Mouse (Mus musculus) liver, embryonic 12.5 days (tissue): Measurements from ENCODE around the gene Speg. TPM values are rescaled to one million over a fixed set of nuclear protein-coding genes. Genes with fewer than 3 reads are reported as not detected.
A peak's percentile ranks its signal among the peaks of the same experiment; 100 is the strongest.

ENCODE experiments used
- ATAC-seq: fragments of 200-750 bp; cut with Nextera tagmentation; 2 replicates; pipeline ENCODE4 v1.8.0; 2017; ENCODE audit warnings: moderate number of reproducible peaks, mild to moderate bottlenecking, moderate library complexity
- H3K27ac ChIP-seq: fragments of 300-500 bp; sonication (generic); 2 replicates; pipeline ENCODE4 v1.5.1; 2016; ENCODE audit warnings: mild to moderate bottlenecking
- H3K27me3 ChIP-seq: fragments of 300-500 bp; sonication (generic); replicated peaks from 2 replicates; pipeline ENCODE4 v1.6.1; 2016; ENCODE audit warnings: mild to moderate bottlenecking, moderate library complexity
- H3K36me3 ChIP-seq: fragments of 300-500 bp; sonication (generic); 2 replicates; pipeline ENCODE4 v1.6.1; 2016; ENCODE audit warnings: mild to moderate bottlenecking, moderate library complexity
- H3K4me1 ChIP-seq: fragments of 300-500 bp; sonication (generic); 2 replicates; pipeline ENCODE4 v1.6.1; 2016
- H3K4me2 ChIP-seq: fragments of 300-500 bp; sonication (generic); 2 replicates; pipeline ENCODE4 v1.6.1; 2016; ENCODE audit warnings: mild to moderate bottlenecking, moderate library complexity
- H3K4me3 ChIP-seq: fragments of 300-500 bp; sonication (generic); 2 replicates; pipeline ENCODE4 v1.5.1; 2016; ENCODE audit warnings: mild to moderate bottlenecking, moderate library complexity
- H3K9ac ChIP-seq: fragments of 300-500 bp; sonication (generic); 2 replicates; pipeline ENCODE4 v1.6.1; 2016; ENCODE audit warnings: mild to moderate bottlenecking, moderate library complexity
- H3K9me3 ChIP-seq: fragments of 300-500 bp; sonication (generic); replicated peaks from 2 replicates; pipeline ENCODE4 v1.6.1; 2016; ENCODE audit warnings: mild to moderate bottlenecking, moderate library complexity
- WGBS: fragments of 180-500 bp; shearing (Covaris S2); methylation state at CpG from one replicate; pipeline ENCODE4 v1.1.7; 2016; ENCODE audit not compliant: insufficient replicate concordance; 5-methylcytosine and 5-hydroxymethylcytosine counted together
- polyA plus RNA-seq: library from polyadenylated mRNA; unstranded; fragments of >200 nt; fragmentation: Nextera tagmentation; extraction: Ambion mirVana; gene quantifications from 2 replicates; pipeline ENCODE4 v1.2.1, GENCODE M21; 2016

Gene Speg
- polyA plus RNA-seq, 1 experiment from 2014 or later: 11.4 TPM

DNA sequence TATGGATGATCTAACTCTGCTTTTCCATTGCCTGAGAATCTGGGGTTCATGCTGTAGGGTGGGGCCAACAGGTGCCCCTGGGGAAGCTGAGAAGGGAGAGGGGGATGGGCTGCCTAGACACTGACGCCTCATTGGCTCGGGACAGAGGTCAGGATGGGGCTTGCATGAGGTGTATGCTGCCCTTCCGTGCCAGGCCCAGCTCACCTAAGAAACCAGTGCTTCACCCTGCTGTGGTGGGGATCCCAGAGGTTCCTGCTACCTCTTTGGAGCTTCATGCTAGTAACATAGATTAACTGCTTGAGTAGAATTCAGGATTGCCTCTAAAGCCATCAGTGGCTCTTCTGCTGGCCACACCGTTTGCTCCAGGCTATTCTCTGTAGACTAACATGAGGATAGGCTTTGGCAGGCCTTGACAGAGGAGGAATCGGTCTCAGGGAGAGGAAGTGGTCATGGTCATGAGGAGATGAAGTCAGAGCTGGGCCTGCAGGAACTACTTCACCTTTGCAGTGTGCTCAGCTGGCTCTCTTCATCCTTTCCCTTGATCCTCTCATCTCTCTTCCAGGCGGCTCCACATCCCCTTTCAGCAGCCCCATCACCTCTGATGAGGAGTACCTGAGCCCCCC is 25.5 kb downstream of the Speg start:
- H3K4me2 ChIP-seq: peak overlapping the region; percentile 51
- H3K4me3 ChIP-seq: peak overlapping the region; percentile 27; the same call in 1 of the 2 replicates
- no peak overlapping the region for H3K9ac ChIP-seq
- H3K4me1 ChIP-seq: peaks cover 22% of the 10 kb centered on the region
- H3K36me3 ChIP-seq: peaks cover 7% of the 10 kb centered on the region; the same call in 1 of the 2 replicates
- ATAC-seq: no peak
- no peaks in the 10 kb centered on the region for H3K9me3 ChIP-seq
- H3K27ac ChIP-seq: no peak overlapping the region
- peaks cover 18% of the 10 kb centered on the region; the same call in 1 of the 2 replicates for H3K27me3 ChIP-seq
- WGBS: 22% methylated on average over 6 of the region's 6 CpGs

DNA sequence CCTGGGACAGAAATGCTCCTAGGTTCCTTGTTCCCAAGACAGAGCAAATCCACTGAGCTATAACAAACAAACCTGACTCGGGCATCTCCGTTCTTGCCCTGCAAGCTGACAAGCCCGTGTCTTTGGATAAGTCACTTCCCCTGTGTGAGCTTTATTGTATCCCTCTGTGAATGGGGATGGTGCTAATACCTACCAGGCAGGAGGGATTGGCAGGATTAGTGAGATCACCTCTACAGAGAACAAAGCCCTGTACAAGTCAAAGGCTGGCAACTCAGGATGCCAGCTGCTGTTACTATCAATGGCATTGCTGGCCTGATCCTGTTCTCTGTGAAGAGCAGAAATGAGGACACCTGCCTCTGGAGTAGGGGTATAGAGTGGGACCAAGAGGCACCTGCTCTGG is 30.4 kb downstream of the Speg start:
- 64% methylated on average over 3 of the region's 3 CpGs for WGBS
- no peak overlapping the region for H3K27ac ChIP-seq
- no peak for ATAC-seq

DNA sequence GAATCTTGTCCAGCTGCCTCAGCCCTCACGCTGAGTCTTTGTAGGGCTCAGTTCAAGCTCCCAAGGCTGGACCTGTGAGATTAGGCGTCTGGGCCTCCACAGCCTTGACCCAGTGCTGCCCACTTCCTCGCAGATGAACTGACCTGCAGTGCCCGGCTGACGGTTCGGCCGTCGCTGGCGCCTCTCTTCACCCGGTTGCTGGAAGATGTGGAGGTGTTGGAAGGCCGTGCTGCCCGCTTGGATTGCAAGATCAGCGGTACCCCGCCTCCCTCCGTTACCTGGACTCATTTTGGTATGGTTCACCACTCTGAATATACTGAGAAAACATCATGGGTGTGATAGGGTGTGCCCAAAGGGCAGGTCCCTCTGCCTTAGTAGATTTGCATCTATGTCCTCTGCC is 31.1 kb downstream of the Speg start:
- Histone ChIP-seq H3K4me1 (no peaks in the 10 kb centered on the region), H3K27me3 (peaks cover 3% of the 10 kb centered on the region; the same call in 1 of the 2 replicates), H3K4me3 (no peak overlapping the region), H3K9me3 (no peaks in the 10 kb centered on the region), H3K36me3 (peaks cover 7% of the 10 kb centered on the region; the same call in 1 of the 2 replicates), H3K9ac (no peak overlapping the region), H3K27ac (no peak overlapping the region), H3K4me2 (no peak overlapping the region)
- 78% methylated on average over 15 of the region's 15 CpGs for whole genome bisulfite sequencing
- ATAC-seq: no peak

More for the DNA sequence above, 30.4 kb downstream of the Speg start:
- Histone ChIP-seq H3K4me3 (no peak overlapping the region), H3K9ac (no peak overlapping the region), H3K9me3 (no peaks in the 10 kb centered on the region), H3K27me3 (peaks cover 3% of the 10 kb centered on the region; the same call in 1 of the 2 replicates), H3K36me3 (peaks cover 7% of the 10 kb centered on the region; the same call in 1 of the 2 replicates), H3K4me1 (no peaks in the 10 kb centered on the region; the same call in 1 of the 2 replicates), H3K4me2 (no peak overlapping the region)

DNA sequence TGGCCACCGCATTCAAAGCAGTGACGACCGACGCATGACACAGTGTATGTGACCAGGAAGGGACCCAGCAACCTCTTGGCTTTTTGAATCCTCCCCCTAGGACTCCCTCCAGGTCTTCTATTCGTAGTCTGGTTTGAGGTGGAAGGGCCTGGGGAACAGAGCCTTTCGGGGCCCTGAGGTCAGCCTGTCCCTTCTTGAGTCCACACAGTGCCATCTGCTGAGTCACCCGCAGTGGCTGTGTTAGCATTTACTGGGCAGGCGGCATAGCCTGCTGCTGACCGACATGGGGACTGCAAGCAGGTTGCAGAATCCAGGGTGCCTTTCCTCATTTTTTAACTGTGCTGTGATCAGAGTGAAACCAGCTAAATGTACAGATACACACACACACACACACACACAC is 32.0 kb downstream of the Speg start:
- 83% methylated on average over 9 of the region's 9 CpGs for WGBS
- no peaks in the 10 kb centered on the region for H3K4me1 ChIP-seq
- ATAC-seq: no peak
- no peak overlapping the region for H3K9ac ChIP-seq
- H3K4me3 ChIP-seq: no peak overlapping the region
- no peak overlapping the region for H3K27ac ChIP-seq
- H3K9me3 ChIP-seq: no peaks in the 10 kb centered on the region
- no peak overlapping the region for H3K4me2 ChIP-seq
- H3K36me3 ChIP-seq: peaks cover 7% of the 10 kb centered on the region; the same call in 1 of the 2 replicates
- H3K27me3 ChIP-seq: peaks cover 3% of the 10 kb centered on the region; the same call in 1 of the 2 replicates

DNA sequence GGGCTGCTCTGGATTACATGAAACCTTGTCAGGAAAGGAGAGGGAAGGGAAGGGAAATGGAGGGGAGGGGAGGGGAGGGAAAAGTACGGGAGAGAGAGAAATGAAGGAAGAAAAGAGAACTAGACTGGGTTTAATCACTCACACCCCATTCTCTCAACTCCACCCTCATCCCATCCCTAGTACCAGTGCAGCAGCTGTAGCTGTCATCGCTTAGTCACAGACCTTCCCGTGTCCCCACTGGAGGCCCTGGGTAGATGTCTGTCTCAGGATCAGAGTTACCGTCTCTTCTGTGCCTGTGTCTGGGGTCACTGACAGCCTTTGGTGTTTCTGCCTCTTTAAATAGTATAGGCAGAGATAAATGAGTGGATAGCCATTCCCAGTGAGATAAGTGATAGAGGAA is 33.1 kb downstream of the Speg start:
- no peaks in the 10 kb centered on the region for H3K9me3 ChIP-seq
- no peak overlapping the region for H3K4me2 ChIP-seq
- peaks cover 3% of the 10 kb centered on the region; the same call in 1 of the 2 replicates for H3K27me3 ChIP-seq
- 55% methylated on average over 4 of the region's 4 CpGs for WGBS
- ATAC-seq: no peak
- H3K27ac ChIP-seq: no peak overlapping the region
- peaks cover 4% of the 10 kb centered on the region; the same call in 1 of the 2 replicates for H3K36me3 ChIP-seq
- H3K4me3 ChIP-seq: no peak overlapping the region
- no peaks in the 10 kb centered on the region for H3K4me1 ChIP-seq
- H3K9ac ChIP-seq: no peak overlapping the region

DNA sequence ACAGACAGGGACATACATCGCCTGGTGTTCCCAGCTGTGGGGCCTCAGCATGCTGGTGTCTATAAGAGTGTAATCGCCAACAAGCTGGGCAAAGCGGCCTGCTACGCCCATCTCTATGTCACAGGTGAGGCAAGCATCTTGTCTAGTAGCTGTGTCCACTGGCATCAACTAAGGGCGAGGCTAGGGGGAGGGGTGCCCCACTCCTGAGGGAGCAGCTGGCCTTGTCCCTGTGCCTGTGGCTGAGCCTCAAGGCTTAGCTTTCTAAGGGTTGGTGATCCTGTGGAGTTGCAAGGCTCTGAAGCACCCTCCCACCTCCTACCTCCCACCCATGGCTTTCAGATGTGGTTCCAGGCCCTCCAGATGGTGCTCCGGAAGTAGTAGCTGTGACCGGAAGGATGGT is 34.9 kb downstream of the Speg start:
- Histone ChIP-seq H3K4me1 (no peaks in the 10 kb centered on the region), H3K9ac (no peak overlapping the region), H3K4me3 (no peak overlapping the region), H3K4me2 (no peak overlapping the region), H3K9me3 (no peaks in the 10 kb centered on the region), H3K27me3 (peaks cover 5% of the 10 kb centered on the region; the same call in 1 of the 2 replicates), H3K36me3 (peaks cover under 1% of the 10 kb centered on the region; the same call in 1 of the 2 replicates), H3K27ac (no peak overlapping the region)
- WGBS: 76% methylated on average over 7 of the region's 7 CpGs
- no peak for ATAC-seq

DNA sequence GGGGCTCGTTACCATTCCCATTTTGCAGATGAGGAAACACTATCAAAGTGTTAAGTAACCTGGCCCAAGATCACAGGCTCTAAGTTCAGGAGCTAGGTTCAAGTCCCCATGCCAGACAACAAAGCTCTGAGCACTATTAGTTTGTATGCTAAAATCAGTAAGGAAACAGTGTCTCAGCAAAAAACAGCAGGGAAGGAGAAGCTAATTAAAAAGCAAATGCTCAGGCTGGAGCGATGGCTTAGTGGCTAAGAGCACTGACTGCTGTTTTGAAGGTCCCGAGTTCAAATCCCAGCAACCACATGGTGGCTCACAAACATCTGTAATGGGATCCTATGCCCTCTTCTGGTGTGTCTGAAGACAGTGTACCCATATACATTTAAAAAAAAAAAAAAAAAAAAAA is 37.1 kb downstream of the Speg start:
- Histone ChIP-seq H3K9me3 (no peaks in the 10 kb centered on the region), H3K27me3 (peaks cover 5% of the 10 kb centered on the region; the same call in 1 of the 2 replicates), H3K4me1 (no peaks in the 10 kb centered on the region), H3K27ac (no peak overlapping the region), H3K4me2 (no peak overlapping the region), H3K9ac (no peak overlapping the region), H3K4me3 (no peak overlapping the region), H3K36me3 (no peaks in the 10 kb centered on the region)
- 76% methylated on average over 3 of the region's 3 CpGs for WGBS
- ATAC-seq: no peak

DNA sequence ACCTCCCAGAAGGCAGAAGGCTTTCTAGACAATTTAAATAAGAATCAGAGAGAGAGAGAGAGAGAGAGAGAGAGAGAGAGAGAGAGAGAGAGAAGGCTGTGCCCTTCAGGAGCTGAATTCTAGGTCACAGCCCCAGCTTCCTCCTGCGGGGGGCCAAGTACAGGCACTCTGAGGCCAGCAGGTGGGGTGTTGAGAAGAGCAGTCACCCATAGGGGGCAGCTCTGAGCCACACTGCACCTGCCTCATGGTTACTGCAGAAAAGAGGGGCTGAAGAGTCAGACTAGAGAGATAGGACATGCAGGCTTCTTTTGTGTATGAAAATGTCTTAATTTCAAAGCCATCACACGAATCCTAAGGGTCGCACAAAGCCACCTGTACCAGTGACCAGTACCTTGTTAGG is 38.7 kb downstream of the Speg start:
- no peak overlapping the region for H3K4me3 ChIP-seq
- no peak overlapping the region for H3K9ac ChIP-seq
- no peaks in the 10 kb centered on the region for H3K4me1 ChIP-seq
- 47% methylated on average over 3 of the region's 3 CpGs for WGBS
- H3K27ac ChIP-seq: no peak overlapping the region
- H3K36me3 ChIP-seq: no peaks in the 10 kb centered on the region
- H3K4me2 ChIP-seq: no peak overlapping the region
- H3K9me3 ChIP-seq: no peaks in the 10 kb centered on the region
- ATAC-seq: no peak
- peaks cover 19% of the 10 kb centered on the region for H3K27me3 ChIP-seq

DNA sequence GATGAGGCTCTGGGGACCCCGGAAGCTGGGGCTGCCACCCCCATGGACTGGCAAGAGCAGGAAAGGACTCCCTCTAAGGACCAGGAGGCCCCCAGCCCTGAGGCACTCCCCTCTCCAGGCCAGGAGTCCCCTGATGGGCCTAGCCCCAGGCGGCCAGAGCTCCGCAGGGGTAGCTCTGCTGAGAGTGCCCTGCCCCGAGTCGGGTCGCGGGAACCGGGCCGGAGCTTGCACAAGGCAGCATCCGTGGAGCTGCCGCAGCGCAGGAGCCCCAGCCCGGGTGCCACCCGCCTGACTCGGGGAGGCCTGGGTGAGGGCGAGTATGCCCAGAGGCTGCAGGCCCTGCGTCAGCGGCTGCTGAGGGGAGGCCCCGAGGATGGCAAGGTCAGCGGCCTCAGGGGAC is 46.7 kb downstream of the Speg start:
- H3K4me2 ChIP-seq: peak overlapping the region; percentile 56

DNA sequence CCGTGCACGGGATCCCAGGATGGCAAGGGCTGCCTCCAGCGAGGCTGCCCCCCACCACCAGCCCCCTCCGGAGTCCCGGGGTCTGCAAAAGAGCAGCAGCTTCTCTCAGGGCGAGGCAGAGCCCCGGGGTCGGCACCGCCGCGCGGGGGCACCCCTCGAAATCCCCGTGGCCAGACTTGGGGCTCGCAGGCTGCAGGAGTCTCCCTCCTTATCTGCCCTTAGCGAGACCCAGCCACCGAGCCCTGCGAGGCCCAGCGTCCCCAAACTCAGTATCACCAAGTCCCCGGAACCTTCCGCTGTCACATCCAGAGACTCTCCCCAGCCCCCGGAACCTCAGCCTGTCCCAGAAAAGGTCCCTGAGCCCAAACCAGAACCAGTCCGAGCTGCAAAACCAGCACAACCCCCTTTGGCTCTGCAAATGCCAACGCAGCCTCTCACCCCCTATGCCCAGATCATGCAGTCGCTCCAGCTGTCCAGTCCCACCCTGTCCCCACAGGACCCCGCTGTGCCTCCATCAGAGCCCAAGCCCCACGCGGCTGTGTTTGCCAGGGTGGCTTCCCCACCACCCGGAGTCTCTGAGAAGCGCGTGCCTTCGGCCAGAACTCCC is 47.2 kb downstream of the Speg start:
- no peaks in the 10 kb centered on the region for H3K36me3 ChIP-seq
- H3K4me1 ChIP-seq: peaks cover 31% of the 10 kb centered on the region
- peaks cover 88% of the 10 kb centered on the region for H3K27me3 ChIP-seq
- H3K27ac ChIP-seq: no peak overlapping the region
- 0 out of 2 replicates have a peak overlapping the region, but pooled peaks have one; percentile 17 for H3K9ac ChIP-seq
- H3K4me2 ChIP-seq: peak overlapping the region; percentile 56
- ATAC-seq: no peak
- peak overlapping the region; percentile 26 for H3K4me3 ChIP-seq
- WGBS: 3% methylated on average over 32 of the region's 32 CpGs
- no peaks in the 10 kb centered on the region for H3K9me3 ChIP-seq

More for the DNA sequence above, 46.7 kb downstream of the Speg start:
- 11% methylated on average over 20 of the region's 20 CpGs for WGBS
- Histone ChIP-seq H3K9me3 (no peaks in the 10 kb centered on the region), H3K27ac (no peak overlapping the region), H3K9ac (no peak overlapping the region), H3K4me3 (peak overlapping the region; percentile 26; the same call in 1 of the 2 replicates), H3K36me3 (no peaks in the 10 kb centered on the region), H3K27me3 (peaks cover 82% of the 10 kb centered on the region), H3K4me1 (peaks cover 31% of the 10 kb centered on the region)
- ATAC-seq: peak; percentile 19; the same call in 1 of the 2 replicates

DNA sequence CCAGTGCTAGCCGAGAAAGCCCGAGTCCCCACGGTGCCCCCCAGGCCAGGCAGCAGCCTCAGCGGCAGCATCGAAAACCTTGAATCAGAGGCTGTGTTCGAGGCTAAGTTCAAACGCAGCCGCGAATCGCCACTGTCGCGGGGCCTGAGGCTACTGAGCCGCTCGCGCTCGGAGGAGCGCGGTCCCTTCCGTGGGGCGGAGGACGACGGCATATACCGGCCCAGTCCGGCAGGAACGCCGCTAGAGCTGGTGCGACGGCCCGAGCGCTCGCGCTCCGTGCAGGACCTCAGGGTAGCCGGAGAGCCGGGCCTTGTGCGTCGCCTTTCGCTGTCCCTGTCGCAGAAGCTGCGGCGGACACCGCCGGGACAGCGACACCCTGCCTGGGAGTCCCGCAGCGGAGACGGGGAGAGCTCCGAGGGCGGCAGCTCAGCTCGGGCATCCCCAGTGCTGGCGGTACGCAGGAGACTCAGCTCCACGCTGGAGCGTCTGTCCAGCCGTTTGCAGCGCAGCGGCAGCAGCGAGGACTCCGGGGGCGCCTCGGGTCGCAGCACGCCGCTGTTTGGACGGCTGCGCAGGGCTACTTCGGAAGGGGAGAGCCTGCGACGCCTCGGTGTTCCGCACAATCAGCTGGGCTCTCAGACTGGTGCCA is 47.9 kb downstream of the Speg start:
- Histone ChIP-seq H3K9ac (no peak overlapping the region), H3K4me3 (peak overlapping the region; percentile 26), H3K27me3 (peaks cover 87% of the 10 kb centered on the region), H3K36me3 (no peaks in the 10 kb centered on the region), H3K27ac (no peak overlapping the region), H3K4me1 (peaks cover 31% of the 10 kb centered on the region), H3K4me2 (peak overlapping the region; percentile 56), H3K9me3 (no peaks in the 10 kb centered on the region)
- ATAC-seq: no peak
- WGBS: 2% methylated on average over 71 of the region's 71 CpGs
